Mouse (Mus musculus): ENCODE data around the gene Gm13420.
A peak's percentile ranks its signal among the peaks of the same experiment; 100 is the strongest.
"Not testable (repeated sequence)": the region's sequence is repeated elsewhere in the genome, so short reads cannot be mapped to it uniquely, and the experiment has no call there.

The Gm13420 gene

DNA sequence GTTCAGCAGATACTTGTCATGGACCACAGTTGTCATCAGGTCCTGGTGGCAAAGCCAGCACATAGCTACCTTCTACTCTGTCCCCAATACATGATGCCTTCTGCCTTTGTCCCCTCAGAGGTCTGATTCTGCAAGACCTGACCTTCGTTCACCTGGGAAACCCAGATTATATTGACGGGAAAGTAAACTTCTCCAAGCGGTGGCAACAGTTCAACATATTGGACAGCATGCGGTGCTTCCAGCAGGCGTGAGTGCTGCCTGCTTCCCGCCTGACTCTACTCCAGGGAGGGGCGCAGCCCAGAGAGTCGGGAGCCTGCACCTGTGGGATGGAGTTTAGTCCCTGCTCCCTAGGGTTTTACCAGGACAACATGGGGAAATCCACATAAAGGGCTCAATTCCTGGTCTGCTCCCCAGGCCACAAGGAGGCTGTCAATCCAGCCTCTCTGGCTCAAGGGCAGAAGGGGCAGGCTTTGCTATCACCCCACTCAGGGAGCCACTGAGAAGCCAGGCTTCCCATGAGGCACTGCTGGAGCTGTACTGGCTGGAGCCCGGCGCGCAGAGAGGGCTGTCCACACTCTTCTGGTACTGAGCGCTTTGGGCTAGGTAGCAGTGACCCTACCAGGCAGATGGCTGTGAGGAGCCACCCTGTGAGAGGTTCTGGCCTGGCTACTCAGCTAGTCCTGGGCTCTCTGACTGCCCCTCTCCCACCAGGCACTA lies 14.1 kb downstream of the Gm13420 start:
- DNase-seq, result no peak

DNA sequence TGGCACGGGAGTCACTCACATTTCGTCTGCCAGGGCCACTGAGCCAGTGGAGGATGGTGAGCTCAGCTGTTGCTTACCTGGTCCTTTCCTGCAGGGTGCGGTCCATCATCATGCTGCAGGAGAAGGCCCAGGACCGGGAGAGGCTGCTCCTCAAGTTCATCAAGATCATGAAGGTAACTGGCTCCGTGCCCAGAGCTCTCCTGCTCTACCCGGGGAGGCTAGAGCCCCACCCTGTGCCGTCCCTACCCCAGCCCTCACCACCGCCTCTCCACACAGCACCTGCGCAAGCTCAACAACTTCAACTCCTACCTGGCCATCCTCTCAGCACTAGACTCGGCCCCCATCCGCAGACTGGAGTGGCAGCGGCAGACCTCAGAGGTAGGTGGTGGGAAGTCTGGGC lies 15.8 kb downstream of the Gm13420 start:
- DNase-seq, result no peak

DNA sequence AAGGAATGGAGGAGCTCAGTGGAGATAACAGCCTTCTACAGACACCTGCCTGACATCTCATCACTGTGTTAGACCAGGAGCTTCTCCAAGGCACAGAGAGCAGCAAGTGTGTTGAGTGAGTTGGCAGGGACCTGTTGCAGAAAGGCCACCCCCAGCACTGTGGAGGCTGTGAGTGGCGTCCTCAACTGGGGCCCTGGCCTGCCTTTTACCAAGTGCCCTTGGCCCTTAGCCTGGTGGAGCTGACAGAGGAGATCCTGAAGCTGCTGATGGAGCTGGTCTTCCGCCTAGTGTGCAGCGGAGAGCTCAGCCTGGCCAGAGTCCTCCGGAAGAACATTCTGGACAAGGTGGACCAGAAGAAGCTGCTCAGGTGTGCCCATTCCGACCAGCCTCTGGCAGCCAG lies 18.1 kb downstream of the Gm13420 start:
- no peak for DNase-seq

DNA sequence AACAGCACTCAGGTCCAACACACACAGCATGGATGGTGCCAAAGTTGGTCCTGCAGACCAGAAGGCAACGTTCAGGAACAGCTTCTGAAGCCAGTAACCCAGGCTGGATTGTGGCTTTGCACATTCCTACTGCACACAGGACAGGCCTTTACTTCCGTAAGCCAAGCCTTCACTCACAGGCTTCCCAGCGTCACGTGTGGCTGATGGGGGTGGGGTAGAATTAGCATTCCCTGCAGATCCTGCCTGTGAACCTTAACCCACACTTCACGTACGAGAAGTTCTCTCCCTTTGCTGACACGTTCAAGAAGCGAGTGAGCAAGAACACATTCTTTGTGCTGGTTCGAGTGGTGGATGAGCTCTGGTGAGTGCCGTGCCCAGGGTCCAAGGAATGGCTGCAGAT lies 18.9 kb downstream of the Gm13420 start:
- DNase-seq, result no peak

DNA sequence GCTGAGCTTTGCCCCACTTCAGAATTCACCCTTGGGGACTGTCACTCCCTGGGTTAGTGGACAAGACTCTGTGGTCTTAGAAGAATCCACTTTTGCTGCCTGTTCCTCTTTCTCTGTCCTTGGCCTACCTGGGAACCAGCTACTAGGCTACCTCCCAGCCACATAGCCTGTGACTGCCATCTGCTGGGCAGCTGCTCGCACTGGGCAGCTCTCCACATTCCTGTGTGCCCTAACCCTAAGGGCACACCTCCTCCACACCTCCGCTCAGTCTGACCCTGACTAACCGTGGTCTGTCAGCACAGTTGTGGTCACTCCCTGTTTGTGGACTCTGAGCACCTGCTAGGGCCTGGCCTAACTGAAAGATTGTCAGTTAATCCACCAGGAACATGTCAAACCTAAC lies 19.9 kb downstream of the Gm13420 start:
- DNase-seq, result peak; percentile 52

DNA sequence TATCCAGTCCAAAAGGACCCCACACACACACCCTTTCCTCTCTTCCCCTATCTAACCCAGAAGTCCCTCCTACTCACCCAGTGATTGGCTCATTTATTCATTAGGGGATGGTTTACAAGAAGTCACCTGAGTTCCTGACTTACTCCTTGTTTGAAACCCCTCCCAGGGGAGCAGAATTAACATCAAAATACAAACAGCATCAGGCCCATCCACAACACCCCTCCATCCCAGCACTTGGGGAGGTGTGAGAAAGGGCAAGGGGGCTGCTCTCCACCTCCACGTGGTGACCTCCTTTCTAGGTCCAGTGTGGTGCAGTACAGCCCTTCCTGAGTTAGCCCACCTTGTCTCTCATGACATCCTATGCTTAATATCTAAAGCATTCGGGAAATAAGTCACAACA lies 22.0 kb downstream of the Gm13420 start:
- no peak for DNase-seq

DNA sequence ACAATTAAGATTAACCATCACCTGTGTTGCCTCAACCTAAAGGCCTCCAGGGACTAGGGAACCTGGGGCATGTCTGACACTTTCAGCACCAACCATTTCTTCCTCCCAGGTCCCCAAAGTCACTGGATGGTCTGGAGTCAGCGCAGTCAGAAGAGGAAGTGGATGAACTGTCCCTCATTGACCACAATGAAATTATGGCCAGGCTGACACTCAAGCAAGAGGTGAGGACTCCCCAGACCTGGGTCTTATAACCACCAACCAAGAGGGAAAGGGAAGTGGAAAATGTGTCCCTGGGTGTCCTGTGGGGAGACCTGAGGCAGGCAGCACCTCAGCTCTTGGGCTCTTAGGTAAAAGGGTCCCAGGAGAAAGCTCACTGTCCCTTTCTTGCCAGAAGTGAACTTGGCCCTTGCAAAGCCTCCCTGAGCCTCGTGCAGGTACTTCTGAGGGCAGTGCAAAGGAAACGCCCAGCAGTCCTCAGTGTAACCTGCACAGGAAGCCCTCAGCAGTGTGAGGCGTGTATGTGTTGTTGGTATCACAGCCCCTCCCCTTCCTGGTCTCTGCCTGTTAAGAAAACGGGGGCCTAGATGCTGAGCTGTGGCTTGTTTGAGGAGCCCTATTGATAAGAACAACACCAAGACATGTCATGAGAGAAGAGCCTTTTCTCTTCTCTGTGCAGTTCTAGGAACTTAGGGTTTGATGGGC lies 26.7 kb downstream of the Gm13420 start:
- no peak for DNase-seq

DNA sequence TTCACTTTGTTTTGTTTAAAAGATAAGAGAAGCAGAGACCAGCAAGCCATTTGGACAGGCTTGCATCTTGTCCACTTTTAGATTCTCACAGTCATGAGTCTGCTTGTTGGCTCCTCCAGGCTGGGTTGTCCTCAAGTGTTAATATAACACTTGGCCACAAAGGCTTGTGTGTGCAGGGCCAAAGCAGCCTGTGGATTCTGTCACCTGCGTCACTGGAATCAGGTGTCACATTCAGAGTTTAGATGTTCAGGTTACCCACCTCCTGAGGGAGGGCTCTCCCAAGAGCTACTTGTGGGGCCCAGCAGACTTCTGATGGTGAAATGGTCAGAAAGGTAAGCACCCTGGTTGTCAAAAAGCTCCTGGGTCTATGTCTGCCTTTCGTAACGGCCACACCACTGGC lies 28.4 kb downstream of the Gm13420 start:
- no peak for DNase-seq

DNA sequence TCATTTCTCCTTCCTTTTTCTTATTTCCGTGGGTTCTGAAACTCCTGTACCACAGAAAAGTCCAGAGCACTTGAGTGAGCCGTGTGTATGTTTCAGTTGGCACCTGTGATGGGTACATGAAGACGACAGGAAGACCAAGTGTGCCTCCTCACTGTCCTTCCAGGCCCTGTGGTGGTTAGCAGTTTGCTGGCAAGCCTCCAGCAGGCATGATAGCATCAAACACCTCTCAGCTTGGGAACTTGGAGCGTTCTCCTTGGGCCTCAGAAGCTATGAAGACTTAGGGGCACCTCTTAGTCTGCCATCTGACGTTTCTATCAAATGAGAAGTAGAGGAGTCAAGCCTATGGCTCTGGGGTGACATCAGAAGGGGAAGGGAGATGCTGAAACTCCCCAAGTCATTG lies 32.9 kb downstream of the Gm13420 start:
- DNase-seq, result no peak

DNA sequence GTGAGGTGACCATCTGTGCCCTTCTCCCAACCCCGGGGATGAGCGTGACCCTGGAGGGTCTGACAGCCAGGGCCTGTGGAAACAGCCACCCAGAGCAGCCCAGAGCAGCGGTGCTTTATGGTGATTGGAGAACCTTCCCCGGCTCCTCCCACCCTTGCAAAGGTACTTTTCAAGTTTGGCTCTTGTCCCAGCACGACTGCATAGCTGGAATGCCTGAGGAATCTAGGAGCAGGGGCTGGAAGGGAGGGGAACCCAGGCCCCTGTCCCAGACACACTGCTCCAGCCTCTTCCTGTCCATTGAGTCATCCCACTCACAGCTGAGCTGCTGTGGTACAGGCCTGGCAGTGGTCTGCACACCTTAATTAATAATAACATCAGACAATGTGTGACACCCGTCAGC lies 34.8 kb downstream of the Gm13420 start:
- no peak for DNase-seq

DNA sequence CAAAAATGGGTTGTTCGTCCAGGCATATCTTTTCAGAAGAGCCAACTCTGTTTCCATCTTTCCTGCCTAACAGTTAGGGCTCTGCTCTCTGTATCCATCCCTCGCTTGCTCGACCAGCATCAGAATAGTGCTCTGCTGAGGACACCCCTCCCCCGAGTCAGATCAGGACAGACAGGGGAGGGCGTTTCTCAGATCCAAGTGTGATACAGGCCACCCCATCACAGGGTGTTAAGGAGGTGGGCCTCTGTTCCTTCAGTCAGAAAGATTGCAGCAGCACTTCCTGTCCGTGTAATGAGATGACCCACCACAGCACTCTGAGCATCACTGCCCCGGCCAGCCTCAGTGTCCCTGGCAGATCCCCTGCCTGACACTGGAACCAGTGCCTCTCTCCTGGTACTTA lies 35.3 kb downstream of the Gm13420 start:
- DNase-seq, result no peak

DNA sequence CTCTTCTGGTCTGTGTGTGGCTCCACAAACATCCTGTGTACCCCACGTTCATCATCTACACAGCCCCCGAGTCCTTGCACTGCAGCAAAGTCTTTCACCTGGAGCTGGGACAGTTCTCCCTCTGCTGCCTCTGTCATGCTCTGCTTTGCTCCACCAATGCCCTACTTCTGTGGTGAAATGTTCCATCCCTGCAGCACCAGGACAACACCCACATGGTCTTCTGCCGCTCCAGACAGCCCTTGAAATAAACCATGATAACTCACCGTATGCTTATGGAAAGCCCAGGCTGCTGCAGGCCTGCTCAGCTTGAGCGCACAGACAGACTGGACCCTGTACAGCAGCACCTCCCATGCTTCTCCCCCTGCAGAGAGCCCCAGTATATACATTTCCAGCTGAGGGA lies 37.4 kb downstream of the Gm13420 start:
- DNase-seq, result no peak

DNA sequence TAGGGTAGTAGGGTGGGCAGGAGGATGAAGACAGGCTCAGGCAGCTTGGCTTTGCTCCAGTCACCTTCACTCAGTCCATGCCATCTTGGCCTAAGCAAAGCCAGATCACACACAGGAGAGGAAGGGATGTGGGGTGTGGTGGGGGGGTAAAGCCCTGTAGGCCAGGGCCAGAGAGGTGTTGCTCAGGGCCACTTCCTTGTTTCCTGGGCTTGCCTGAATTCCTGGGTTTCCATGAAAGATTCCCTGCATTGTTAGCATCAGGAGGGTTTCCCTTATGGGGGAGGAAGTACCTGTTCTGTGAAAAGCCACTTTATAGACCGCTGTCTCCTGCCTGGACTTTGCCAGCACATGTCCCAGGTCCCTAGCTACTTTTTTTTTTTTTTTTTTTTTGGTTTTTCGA lies 38.0 kb downstream of the Gm13420 start:
- DNase-seq, result no peak

DNA sequence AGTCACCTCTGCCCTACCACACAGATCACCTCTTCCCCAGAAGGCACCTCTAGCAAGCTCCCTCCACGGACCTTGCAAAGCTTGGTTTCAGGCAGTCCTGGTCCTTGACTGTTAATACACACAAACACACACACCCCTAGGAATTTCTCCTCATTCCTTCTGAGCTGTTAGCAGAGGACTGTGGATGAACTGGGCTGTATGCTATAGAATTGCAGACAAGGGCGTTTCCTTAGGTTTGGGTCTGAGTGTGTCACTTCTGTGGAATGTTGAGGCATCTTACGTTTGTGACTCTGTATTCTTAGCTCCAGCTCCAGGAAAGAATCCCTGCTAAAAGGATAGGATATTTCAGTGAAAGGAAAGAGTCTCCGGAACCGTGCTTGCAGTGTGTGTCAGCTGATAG lies 39.6 kb downstream of the Gm13420 start:
- no peak for DNase-seq

DNA sequence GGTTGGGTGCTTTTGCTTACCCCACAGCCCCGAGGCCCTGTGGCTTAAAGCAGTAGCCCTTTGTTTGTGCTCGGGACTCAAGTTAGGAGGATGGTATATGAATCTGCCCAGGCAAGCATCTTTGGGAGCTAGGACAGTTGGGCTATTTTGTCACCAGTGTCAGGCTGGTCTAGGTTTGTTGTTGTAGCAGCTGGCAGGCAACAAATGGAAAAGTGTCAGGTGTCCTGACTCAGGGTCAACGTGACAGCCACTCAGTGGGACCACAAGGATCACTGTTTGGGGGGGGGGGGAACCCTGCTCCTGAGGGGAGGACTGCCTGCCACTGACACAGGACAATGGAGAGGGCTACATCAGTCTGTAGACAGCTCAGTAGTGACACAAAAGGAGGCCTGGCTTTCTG lies 40.4 kb downstream of the Gm13420 start:
- no peak for DNase-seq

DNA sequence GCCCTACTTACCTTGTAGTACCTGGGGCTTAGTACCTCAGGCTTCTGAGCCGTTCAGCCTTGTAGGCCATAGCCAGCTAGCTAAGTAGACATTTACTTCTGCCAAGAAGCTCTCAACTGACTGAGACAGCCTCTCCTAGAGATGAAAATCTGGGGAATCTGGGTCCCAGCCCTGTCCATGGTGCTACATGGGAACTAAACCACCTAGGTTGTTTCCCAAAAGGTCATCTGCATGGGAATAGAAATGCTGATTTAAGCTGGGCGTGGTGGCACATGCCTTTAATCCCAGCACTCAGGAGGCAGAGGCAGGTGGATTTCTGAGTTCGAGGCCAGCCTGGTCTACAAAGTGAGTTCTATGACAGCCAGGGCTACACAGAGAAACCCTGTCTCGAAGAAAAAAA lies 43.3 kb downstream of the Gm13420 start:
- not testable (repeated sequence) for DNase-seq

DNA sequence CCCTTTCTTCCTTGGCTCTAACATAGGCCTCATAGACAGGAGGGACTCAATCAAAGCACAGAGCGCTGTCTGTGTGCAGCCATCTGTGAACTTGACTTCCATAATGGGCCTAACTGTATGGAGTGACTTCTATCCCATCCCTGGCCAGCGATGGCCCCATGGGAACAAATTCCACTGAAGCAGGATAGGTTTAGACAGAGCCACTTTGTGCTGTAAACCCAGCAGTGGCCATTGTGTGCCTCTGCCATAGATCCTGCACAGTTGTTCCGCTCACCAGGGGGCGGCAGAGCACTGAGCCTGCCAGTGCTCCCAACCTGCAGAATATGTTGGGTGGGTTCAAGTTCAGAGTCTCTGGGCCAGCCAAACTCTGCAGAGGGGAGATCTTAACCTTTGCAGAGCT lies 43.8 kb downstream of the Gm13420 start:
- DNase-seq, result peak; percentile 56

DNA sequence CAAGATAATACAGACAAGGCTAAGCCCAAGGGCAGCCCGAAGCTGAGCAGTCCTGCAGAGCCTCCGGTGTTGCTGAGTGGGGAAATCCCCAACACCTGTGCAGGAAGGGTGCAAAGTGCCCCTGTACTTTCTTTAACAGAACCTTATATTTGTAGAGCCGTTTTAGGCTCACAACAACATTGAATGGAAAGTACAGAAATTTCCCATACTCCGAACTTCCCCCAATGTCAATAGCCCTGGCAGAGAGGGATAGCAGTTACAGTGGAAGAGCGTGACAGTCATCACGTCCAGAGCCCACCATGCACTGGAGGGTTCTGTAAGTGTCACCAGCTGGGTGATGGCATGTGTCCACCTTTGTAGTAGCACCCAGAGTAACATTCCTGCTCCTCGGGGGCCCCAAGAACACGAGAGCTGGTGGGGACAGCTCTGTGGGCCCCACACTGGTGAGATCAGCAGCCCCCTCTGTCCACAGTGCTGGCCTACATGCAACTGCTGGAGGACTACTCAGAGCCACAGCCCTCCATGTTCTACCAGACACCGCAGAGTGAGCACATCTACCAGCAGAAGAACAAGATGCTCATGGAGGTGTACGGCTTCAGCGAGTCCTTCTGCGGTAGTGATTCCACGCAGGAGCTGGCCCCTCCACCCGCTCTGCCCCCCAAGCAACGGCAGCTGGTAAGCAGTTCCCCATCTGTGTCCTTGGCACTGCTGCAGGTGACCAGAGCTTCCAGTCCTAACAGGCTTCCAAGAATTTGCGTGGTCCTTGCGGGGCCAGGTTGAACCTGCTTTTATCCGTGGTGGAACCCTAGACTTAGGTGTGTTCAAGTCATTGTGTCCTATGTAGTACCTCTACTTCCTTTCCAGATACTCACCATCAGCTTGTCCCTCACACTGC lies 44.5 kb downstream of the Gm13420 start:
- peak; percentile 84 for DNase-seq

DNA sequence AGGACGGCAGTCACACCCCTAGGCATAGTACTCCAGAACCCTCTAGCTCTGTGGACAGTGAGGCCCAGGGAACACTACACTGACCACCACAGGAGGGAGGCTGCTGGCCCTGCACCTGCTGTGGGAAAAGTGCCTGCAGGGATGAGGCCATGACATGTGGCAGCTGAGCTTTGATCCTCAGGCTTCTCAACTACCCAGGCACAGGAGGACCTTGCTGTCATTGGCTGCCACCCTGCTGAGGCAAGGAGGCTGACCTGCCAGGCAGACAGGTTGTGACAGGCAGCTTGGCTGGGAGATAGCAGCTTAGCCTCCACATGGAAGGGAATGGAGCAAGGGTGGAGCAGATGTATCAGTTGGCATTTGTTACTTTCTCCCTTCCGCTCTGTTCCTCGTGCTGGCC lies 46.0 kb downstream of the Gm13420 start:
- peak; percentile 97 for DNase-seq

DNA sequence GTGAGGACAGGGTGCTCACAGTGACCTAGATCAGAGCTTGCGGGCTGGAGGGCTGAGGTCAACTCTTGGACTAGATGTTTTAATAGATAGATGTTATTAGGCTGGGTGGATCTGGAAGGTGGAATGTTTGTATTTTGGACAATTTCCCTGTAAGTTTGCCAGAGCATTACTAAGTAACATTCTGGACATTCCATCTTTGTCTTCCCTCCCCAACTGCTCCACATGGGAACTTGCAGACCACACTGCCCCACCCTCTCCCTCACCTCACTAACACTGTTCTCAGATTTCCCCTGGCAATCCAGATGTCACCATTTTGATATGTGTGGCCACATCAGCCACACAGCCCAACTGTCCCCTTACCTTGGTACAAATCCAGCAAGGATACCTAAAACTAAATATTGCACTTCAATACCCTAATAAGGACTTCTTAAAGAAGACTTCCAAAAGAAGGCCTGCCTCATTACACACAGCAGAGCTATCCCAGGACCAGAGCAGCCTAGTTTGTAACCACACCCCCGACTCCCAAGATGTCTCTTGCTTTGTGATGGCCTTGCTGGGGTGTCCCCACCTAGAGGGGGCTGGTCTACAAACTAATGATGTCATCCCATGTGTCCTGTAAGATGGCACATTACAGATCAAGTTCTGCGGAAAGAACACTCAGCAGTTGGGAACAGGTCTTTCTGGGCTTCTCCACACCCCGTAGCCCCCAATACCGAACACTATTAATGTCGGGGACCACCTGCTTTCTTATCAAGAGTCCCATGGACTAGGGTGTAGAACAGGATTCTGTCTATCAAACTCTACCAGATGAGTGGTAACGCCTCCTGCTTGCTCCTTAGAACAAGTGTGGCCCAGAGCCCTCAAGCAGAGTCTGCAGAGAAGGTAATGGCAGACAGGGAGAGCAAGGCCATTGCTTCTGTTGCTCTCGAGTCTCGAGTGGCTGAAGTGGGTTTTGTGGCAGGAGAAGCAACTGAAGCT lies 48.1 kb downstream of the Gm13420 start:
- no peak for DNase-seq

DNA sequence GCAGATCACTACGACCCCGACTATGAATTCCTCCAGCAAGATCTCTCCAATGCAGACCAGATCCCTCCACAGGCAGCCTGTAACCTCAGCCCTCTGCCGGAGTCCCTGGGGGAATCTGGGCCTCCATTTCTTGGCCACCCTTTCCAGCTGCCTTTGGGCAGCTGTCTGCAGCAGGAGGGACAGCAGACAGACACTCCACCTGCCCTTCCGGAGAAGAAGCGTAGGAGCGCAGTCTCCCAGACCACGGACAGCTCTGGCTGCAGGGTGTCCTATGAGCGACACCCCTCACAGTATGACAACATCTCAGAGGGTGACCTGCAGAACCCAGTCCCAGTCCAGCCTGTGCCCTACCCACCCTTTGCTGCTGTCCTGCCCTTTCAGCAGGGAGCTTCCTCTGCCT lies 49.3 kb downstream of the Gm13420 start:
- no peak for DNase-seq

DNA sequence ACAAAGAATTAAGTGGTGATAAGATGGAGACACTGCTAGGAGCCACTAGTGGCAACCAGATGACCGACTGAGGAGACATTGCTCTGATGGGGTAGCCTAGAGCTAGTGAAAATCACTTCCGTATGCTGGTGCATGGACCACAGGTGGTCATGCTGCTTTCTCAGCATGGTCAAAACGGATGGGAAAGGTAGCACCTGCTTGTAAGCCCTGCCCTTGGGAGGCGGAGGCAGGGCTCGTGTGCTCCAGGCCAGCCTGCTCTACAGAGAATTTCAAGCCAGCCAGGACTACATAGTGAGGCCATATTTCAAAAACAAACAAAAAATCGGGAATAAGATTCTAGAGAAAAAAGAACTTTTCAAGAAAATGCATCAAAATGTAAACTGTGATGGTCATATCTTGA lies 50.1 kb downstream of the Gm13420 start:
- DNase-seq, result no peak

DNA sequence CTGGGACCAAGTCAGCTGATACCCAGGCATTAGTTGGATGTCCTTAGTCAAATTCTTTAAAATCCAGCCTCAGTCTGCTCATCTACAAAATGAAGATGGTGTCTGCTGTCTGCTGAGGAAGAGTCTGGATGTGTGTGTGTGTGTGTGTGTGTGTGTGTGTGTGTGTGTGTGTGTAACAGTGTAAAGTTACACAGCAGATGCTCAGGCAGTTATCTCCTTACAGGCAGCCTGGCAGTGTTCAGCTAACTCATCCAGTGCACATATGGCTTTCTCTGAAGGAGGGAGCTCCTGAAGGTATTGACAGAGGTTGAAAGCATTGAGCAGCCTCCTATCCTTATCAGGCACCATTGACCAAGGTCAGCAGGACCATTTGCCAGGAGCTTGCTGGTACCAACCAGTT lies 50.6 kb downstream of the Gm13420 start:
- no peak for DNase-seq

All from cerebellum, adult 11-12 months (tissue).